Mouse (Mus musculus) cerebellum, adult 2 months (tissue): Measurements from ENCODE around the gene 2310011J03Rik.

Experiments
- CTCF ChIP-seq: fragments of 200-500 bp; IDR thresholded peaks from 2 replicates; pipeline ENCODE4 v1.5.1; 2011; ENCODE audit warnings: low read depth, mild to moderate bottlenecking, control low read depth, low read length, moderate library complexity, borderline replicate concordance; ENCODE audit not compliant: insufficient read depth
- POLR2A ChIP-seq: fragments of 200-500 bp; IDR thresholded peaks from 2 replicates; pipeline ENCODE4 v1.6.1; 2011; ENCODE audit warnings: low read length, control low read depth, borderline replicate concordance; ENCODE audit not compliant: insufficient read depth

- TF ChIP-seq CTCF (no peak), POLR2A (no peak)
Measured at GRCm38 (mm10) chr10:80325045-80325444, 4.7 kb upstream of the 2310011J03Rik start.
